Mouse (Mus musculus): ENCODE data around the gene Pdcd4. TPM values are rescaled to one million over a fixed set of nuclear protein-coding genes. Genes with fewer than 3 reads are reported as not detected.

Gene Pdcd4
- total and polyA plus RNA-seq, 2 experiments from 2014 or later: 19.5 to 96.7 TPM

- H3K27me3 ChIP-seq (ENCODE audit: insufficient read depth, low read length): no peaks in the 10 kb centered on the region
- no peak overlapping the region for H3K4me2 ChIP-seq (ENCODE audit: low read depth, low read length, poor library complexity, severe bottlenecking)
- no peaks in the 10 kb centered on the region for H3K36me3 ChIP-seq (ENCODE audit: insufficient read depth, low read length)
- no peak overlapping the region for H3K9ac ChIP-seq (replicated peaks; ENCODE audit: low read length, poor library complexity, severe bottlenecking)
- no peak overlapping the region for H3K27ac ChIP-seq (ENCODE audit: low read depth, low read length)
- no peaks in the 10 kb centered on the region; the same call in 1 of the 2 replicates for H3K4me1 ChIP-seq (ENCODE audit: insufficient read depth, low read length)
- WGBS: 43% methylated on average over 9 of the region's 9 CpGs
- ATAC-seq (ENCODE audit: low FRiP score) (no peak), DNase-seq (ENCODE audit: low spot score) (no peak)
- no peaks in the 10 kb centered on the region for H3K9me3 ChIP-seq (ENCODE audit: low read length)
- H3K4me3 ChIP-seq (ENCODE audit: low read depth, low read length): no peak overlapping the region
- no peak for TF ChIP-seq CTCF (IDR thresholded peaks at IDR 0.05)
These were observed 32.9 kb upstream of the Pdcd4 start for GRCm38 (mm10) chr19:53859149-53859548.

DNA sequence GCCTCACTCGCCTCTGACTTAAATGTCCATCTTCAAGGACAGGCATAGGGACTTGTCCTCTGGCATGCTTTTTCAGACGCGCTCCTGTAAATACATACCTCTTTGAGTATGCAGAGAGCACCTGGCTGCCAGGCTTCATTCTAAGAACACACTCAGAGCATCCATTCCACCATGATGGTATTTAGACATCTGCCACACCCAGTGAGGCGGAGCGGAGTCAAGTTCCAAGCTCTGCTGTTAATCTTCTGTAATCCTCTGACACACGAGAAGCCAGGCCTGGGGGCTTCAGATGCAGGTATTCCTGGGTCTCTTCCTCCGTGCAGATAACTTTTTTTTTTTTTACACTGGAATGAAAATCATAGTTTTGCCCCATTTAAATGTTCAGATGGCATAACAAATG lies 32.4 kb upstream of the Pdcd4 start:
- H3K9me3 ChIP-seq (ENCODE audit: low read length): no peaks in the 10 kb centered on the region

GRCm38 (mm10) chr19:53861346-53861745 lies 30.7 kb upstream of the Pdcd4 start:
- 81% methylated on average over 7 of the region's 7 CpGs for WGBS
- no peaks in the 10 kb centered on the region for H3K9me3 ChIP-seq (ENCODE audit: low read length)
- H3K36me3 ChIP-seq (ENCODE audit: insufficient read depth, low read length): no peaks in the 10 kb centered on the region
- H3K9ac ChIP-seq (replicated peaks; ENCODE audit: low read length, poor library complexity, severe bottlenecking): no peak overlapping the region
- no peak overlapping the region for H3K27ac ChIP-seq (ENCODE audit: low read depth, low read length)
- no peaks in the 10 kb centered on the region; the same call in 1 of the 2 replicates for H3K4me1 ChIP-seq (ENCODE audit: insufficient read depth, low read length)
- H3K27me3 ChIP-seq (ENCODE audit: insufficient read depth, low read length): no peaks in the 10 kb centered on the region
- DNase-seq (ENCODE audit: low spot score): no peak
- no peak overlapping the region for H3K4me2 ChIP-seq (ENCODE audit: low read depth, low read length, poor library complexity, severe bottlenecking)
- ATAC-seq (ENCODE audit: low FRiP score): no peak
- no peak for TF ChIP-seq CTCF (IDR thresholded peaks at IDR 0.05)
- no peak overlapping the region for H3K4me3 ChIP-seq (ENCODE audit: low read depth, low read length)

More for the DNA sequence above, 32.4 kb upstream of the Pdcd4 start:
- H3K4me2 ChIP-seq (ENCODE audit: low read depth, low read length, poor library complexity, severe bottlenecking): no peak overlapping the region
- 44% methylated on average over 7 of the region's 7 CpGs for WGBS
- no peak overlapping the region for H3K9ac ChIP-seq (replicated peaks; ENCODE audit: low read length, poor library complexity, severe bottlenecking)
- no peak for DNase-seq (ENCODE audit: low spot score)
- no peak for ATAC-seq (ENCODE audit: low FRiP score)
- no peak overlapping the region for H3K4me3 ChIP-seq (ENCODE audit: low read depth, low read length)
- no peaks in the 10 kb centered on the region for H3K27me3 ChIP-seq (ENCODE audit: insufficient read depth, low read length)
- H3K27ac ChIP-seq (ENCODE audit: low read depth, low read length): no peak overlapping the region
- no peaks in the 10 kb centered on the region for H3K36me3 ChIP-seq (ENCODE audit: insufficient read depth, low read length)
- no peak for TF ChIP-seq CTCF (IDR thresholded peaks at IDR 0.05)
- no peaks in the 10 kb centered on the region; the same call in 1 of the 2 replicates for H3K4me1 ChIP-seq (ENCODE audit: insufficient read depth, low read length)

- no peak for TF ChIP-seq CTCF (IDR thresholded peaks at IDR 0.05)
- Histone ChIP-seq H3K27ac (ENCODE audit: low read depth, low read length) (no peak overlapping the region), H3K9ac (replicated peaks; ENCODE audit: low read length, poor library complexity, severe bottlenecking) (0 out of 2 replicates have a peak overlapping the region, but pooled peaks have one; percentile 13), H3K4me2 (ENCODE audit: low read depth, low read length, poor library complexity, severe bottlenecking) (no peak overlapping the region), H3K9me3 (ENCODE audit: low read length) (no peaks in the 10 kb centered on the region), H3K4me3 (ENCODE audit: low read depth, low read length) (no peak overlapping the region), H3K36me3 (ENCODE audit: insufficient read depth, low read length) (no peaks in the 10 kb centered on the region), H3K27me3 (ENCODE audit: insufficient read depth, low read length) (no peaks in the 10 kb centered on the region), H3K4me1 (ENCODE audit: insufficient read depth, low read length) (no peaks in the 10 kb centered on the region; the same call in 1 of the 2 replicates)
- 60% methylated on average over 8 of the region's 8 CpGs for WGBS
- DNase-seq (ENCODE audit: low spot score) (no peak), ATAC-seq (ENCODE audit: low FRiP score) (no peak)
These were observed 29.3 kb upstream of the Pdcd4 start for GRCm38 (mm10) chr19:53862573-53863246.

DNA sequence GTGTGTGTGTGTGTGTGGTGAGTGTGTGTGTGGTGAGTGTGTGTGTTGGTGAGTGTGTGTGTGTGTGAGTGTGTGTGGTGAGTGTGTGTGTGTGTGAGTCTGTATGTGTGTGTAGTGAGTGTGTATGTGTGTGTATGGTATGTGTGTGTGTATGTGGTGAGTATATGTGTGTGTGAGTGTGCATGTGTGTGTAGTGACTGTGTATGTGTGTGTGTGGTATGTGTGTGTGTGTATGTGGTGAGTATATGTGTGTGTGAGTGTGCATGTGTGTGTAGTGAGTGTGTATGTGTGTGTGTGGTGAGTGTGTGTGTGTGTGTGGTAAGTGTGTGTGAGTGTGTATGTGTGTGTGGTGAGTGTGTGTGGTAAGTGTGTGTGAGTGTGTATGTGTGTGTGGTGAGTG lies 24.8 kb upstream of the Pdcd4 start:
- no peaks in the 10 kb centered on the region for H3K4me1 ChIP-seq (ENCODE audit: insufficient read depth, low read length)
- no peak overlapping the region for H3K4me2 ChIP-seq (ENCODE audit: low read depth, low read length, poor library complexity, severe bottlenecking)
- TF ChIP-seq CTCF (IDR thresholded peaks at IDR 0.05): no peak
- H3K27me3 ChIP-seq (ENCODE audit: insufficient read depth, low read length): no peaks in the 10 kb centered on the region
- H3K36me3 ChIP-seq (ENCODE audit: insufficient read depth, low read length): no peaks in the 10 kb centered on the region
- ATAC-seq (ENCODE audit: low FRiP score) (no peak), DNase-seq (ENCODE audit: low spot score) (no peak)
- H3K27ac ChIP-seq (ENCODE audit: low read depth, low read length): no peak overlapping the region
- H3K9ac ChIP-seq (replicated peaks; ENCODE audit: low read length, poor library complexity, severe bottlenecking): no peak overlapping the region
- no peak overlapping the region for H3K4me3 ChIP-seq (ENCODE audit: low read depth, low read length)
- H3K9me3 ChIP-seq (ENCODE audit: low read length): no peaks in the 10 kb centered on the region

GRCm38 (mm10) chr19:53868125-53868524 lies 23.9 kb upstream of the Pdcd4 start:
- Histone ChIP-seq H3K27ac (ENCODE audit: low read depth, low read length) (no peak overlapping the region), H3K27me3 (ENCODE audit: insufficient read depth, low read length) (no peaks in the 10 kb centered on the region), H3K9ac (replicated peaks; ENCODE audit: low read length, poor library complexity, severe bottlenecking) (no peak overlapping the region), H3K9me3 (ENCODE audit: low read length) (no peaks in the 10 kb centered on the region), H3K36me3 (ENCODE audit: insufficient read depth, low read length) (no peaks in the 10 kb centered on the region), H3K4me1 (ENCODE audit: insufficient read depth, low read length) (no peaks in the 10 kb centered on the region), H3K4me2 (ENCODE audit: low read depth, low read length, poor library complexity, severe bottlenecking) (no peak overlapping the region), H3K4me3 (ENCODE audit: low read depth, low read length) (no peak overlapping the region)
- DNase-seq (ENCODE audit: low spot score) (no peak), ATAC-seq (ENCODE audit: low FRiP score) (no peak)
- no peak for TF ChIP-seq CTCF (IDR thresholded peaks at IDR 0.05)
- 82% methylated on average over 6 of the region's 6 CpGs for WGBS

All from midbrain, postnatal 0 days (tissue).